Mouse (Mus musculus): ENCODE measurements at regions not wholly inside any gene's neighbourhood (a gene's known extent, or its start where the extent isn't known, plus 50 kb on each side); places are given as distances from the start of the nearest gene placed in this dataset.

DNA sequence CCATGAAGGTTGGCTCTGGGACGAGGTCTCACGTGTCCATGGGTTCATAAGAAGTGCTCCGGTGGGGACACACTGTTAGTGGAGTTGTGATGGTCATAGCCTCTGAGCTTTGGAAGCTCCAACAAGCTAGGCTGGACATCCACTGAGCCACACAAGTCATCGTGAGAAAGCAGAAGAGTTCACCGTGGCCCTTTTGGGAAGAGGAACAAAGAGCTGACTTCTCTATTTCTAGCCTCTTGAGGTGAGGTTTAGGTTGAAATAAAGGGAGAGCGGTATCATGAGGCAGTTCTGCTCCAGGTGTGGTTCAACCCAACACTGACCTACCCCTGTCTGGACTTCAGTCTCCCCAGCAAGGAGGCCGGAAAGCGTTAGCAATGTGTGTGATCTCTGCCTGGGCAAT is 85.3 kb upstream of the Stt3b start:
- TF ChIP-seq CTCF (IDR thresholded peaks at IDR 0.05; ENCODE audit: low read depth, low read length) (no peak), POLR2A (IDR thresholded peaks at IDR 0.05; ENCODE audit: extremely low read depth, insufficient read depth, low read length) (no peak)
